Mouse (Mus musculus) liver, embryonic 15.5 days (tissue): ENCODE results near the gene Adamts2. TPM values are rescaled to one million over a fixed set of nuclear protein-coding genes. Genes with fewer than 3 reads are reported as not detected.
A peak's percentile ranks its signal among the peaks of the same experiment; 100 is the strongest.

ENCODE experiments used
- ATAC-seq: fragments of 200-750 bp; cut with Nextera tagmentation; 2 replicates; pipeline ENCODE4 v1.8.0; 2017; ENCODE audit warnings: moderate number of reproducible peaks, mild to moderate bottlenecking, moderate library complexity; ENCODE audit not compliant: insufficient read depth
- H3K27ac ChIP-seq: fragments of 300-500 bp; sonication (generic); replicated peaks from 2 replicates; pipeline ENCODE4 v1.5.1; 2015; ENCODE audit warnings: mild to moderate bottlenecking, inconsistent platforms
- H3K27me3 ChIP-seq: fragments of 300-500 bp; sonication (generic); 2 replicates; pipeline ENCODE4 v1.6.1; 2015; ENCODE audit warnings: mild to moderate bottlenecking, inconsistent platforms
- H3K36me3 ChIP-seq: fragments of 300-500 bp; sonication (generic); replicated peaks from 2 replicates; pipeline ENCODE4 v1.6.1; 2015; ENCODE audit warnings: moderate library complexity, mild to moderate bottlenecking, inconsistent platforms
- H3K4me1 ChIP-seq: fragments of 300-500 bp; sonication (generic); replicated peaks from 2 replicates; pipeline ENCODE4 v1.6.1; 2015; ENCODE audit warnings: inconsistent platforms
- H3K4me2 ChIP-seq: fragments of 300-500 bp; sonication (generic); 2 replicates; pipeline ENCODE4 v1.6.1; 2015; ENCODE audit warnings: moderate library complexity, mild to moderate bottlenecking, inconsistent platforms
- H3K4me3 ChIP-seq: fragments of 300-500 bp; sonication (generic); replicated peaks from 2 replicates; pipeline ENCODE4 v1.5.1; 2015; ENCODE audit warnings: mild to moderate bottlenecking, inconsistent platforms
- H3K9ac ChIP-seq: fragments of 300-500 bp; sonication (generic); 2 replicates; pipeline ENCODE4 v1.6.1; 2015; ENCODE audit warnings: moderate library complexity, mild to moderate bottlenecking, inconsistent platforms
- H3K9me3 ChIP-seq: fragments of 300-500 bp; sonication (generic); replicated peaks from 2 replicates; pipeline ENCODE4 v1.6.1; 2016; ENCODE audit warnings: inconsistent platforms
- WGBS: fragments of 180-500 bp; shearing (Covaris S2); methylation state at CpG from one replicate; pipeline ENCODE4 v1.1.7; 2015; ENCODE audit warnings: mixed read lengths; ENCODE audit not compliant: insufficient replicate concordance; 5-methylcytosine and 5-hydroxymethylcytosine counted together
- polyA plus RNA-seq: library from polyadenylated mRNA; unstranded; fragments of >200 nt; fragmentation: Nextera tagmentation; extraction: Ambion mirVana; gene quantifications from 2 replicates; pipeline ENCODE4 v1.2.1, GENCODE M21; 2015

The Adamts2 gene
- polyA plus RNA-seq, 1 experiment from 2014 or later = 1.4 TPM

GRCm38 (mm10) chr11:50850177-50850735 lies 248.4 kb downstream of the Adamts2 start, which contains the start of gene Grm6:
Gene Grm6, plus strand, starts transcription at chr11:50850685.
- no peak for ATAC-seq
- H3K4me3 ChIP-seq = 0 out of 2 replicates have a peak within 1 kb of the TSS, but pooled peaks have one; percentile 18
- 2% methylated on average over 11 of the region's 11 CpGs for WGBS
- no peak within 1 kb of the TSS for H3K27ac ChIP-seq
- no peaks in the 10 kb centered on the region for H3K9me3 ChIP-seq
- H3K36me3 ChIP-seq = no peaks in the 10 kb centered on the region
- peaks cover 61% of the 10 kb centered on the region for H3K27me3 ChIP-seq
- H3K9ac ChIP-seq = no peak within 1 kb of the TSS
- H3K4me2 ChIP-seq = peak within 1 kb of the TSS; percentile 48
- no peaks in the 10 kb centered on the region; the same call in 1 of the 2 replicates for H3K4me1 ChIP-seq

GRCm38 (mm10) chr11:50850989-50851601 lies 249.2 kb downstream of the Adamts2 start:
- ATAC-seq = no peak

More at GRCm38 (mm10) chr11:50850989-50851601, 249.2 kb downstream of the Adamts2 start:
- Histone ChIP-seq H3K4me1 (no peaks in the 10 kb centered on the region; the same call in 1 of the 2 replicates), H3K27ac (no peak overlapping the region), H3K4me3 (0 out of 2 replicates have a peak overlapping the region, but pooled peaks have one; percentile 18), H3K9ac (no peak overlapping the region), H3K27me3 (peaks cover 61% of the 10 kb centered on the region), H3K4me2 (peak overlapping the region; percentile 48), H3K36me3 (no peaks in the 10 kb centered on the region), H3K9me3 (no peaks in the 10 kb centered on the region)
- under 1% methylated on average over 67 of the region's 72 CpGs for WGBS

Other genes starting within 250 kb of the Adamts2 start
- not detected in 2 replicates for gene Cby3, start 247.6 kb upstream of the Adamts2 start, polyA plus RNA-seq
- gene Hnrnph1, start 225.1 kb upstream of the Adamts2 start, polyA plus RNA-seq = 98.1 and 102 TPM in 2 replicates
- gene Rufy1, start 171.0 kb upstream of the Adamts2 start, polyA plus RNA-seq = 7.3 and 7.5 TPM in 2 replicates
- gene Zfp354c, start 225.6 kb downstream of the Adamts2 start, polyA plus RNA-seq = 0.81 and 1.1 TPM in 2 replicates
- gene Zfp879, start 239.5 kb downstream of the Adamts2 start, polyA plus RNA-seq = 0.06 and 0.14 TPM in 2 replicates
- gene Grm6, start 248.6 kb downstream of the Adamts2 start, polyA plus RNA-seq = 0.12 and 0.17 TPM in 2 replicates